Mouse (Mus musculus) liver, embryonic 14.5 days (tissue): ENCODE measurements at regions not wholly inside any gene's neighbourhood (a gene's known extent, or its start where the extent isn't known, plus 50 kb on each side); places are given as distances from the start of the nearest gene placed in this dataset.

Experiments
- CTCF ChIP-seq: IDR thresholded peaks from 2 replicates; pipeline ENCODE4 v1.5.1; 2016; ENCODE audit warnings: antibody characterized with exemption, low read depth, control low read depth
- EP300 ChIP-seq: IDR thresholded peaks from 2 replicates; pipeline ENCODE4 v1.6.1; 2016; ENCODE audit warnings: antibody characterized with exemption, low read depth

DNA sequence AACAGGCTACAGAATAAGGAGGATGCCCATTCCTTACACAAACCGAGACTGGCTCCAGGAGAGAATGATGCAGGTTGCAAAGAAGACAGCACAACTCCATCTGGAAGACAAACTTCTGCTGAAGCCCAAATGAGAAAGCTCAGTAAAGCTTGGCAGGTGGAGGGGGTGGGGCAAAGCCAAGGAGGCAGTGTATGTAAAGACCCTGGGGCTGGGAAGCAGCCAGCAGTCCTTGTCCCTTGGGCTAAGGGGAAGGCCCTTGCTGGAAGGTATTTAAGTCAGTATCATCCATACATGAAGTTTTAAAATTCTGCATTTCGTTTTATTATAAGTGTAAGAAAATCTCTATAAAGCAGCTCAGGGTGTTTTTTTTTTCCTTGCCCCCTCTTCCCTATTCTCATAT, 182.3 kb upstream of the Kdm8 start:
- TF ChIP-seq CTCF (no peak), EP300 (no peak)
